Mouse (Mus musculus): ENCODE data around the gene Map2.

Gene Map2

GRCm38 (mm10) chr1:66394944-66395637 is 220.0 kb downstream of the Map2 start:
- DNase-seq (ENCODE audit: low spot score) = peak; percentile 25

- no peak for DNase-seq (ENCODE audit: low spot score)
Observed at GRCm38 (mm10) chr1:66395826-66396225, 220.8 kb downstream of the Map2 start.

- no peak for DNase-seq (ENCODE audit: low spot score)
Observed at GRCm38 (mm10) chr1:66401902-66402301, 226.8 kb downstream of the Map2 start.

- peak; percentile 28 for DNase-seq (ENCODE audit: low spot score)
Observed at GRCm38 (mm10) chr1:66407270-66407967, 232.3 kb downstream of the Map2 start.

GRCm38 (mm10) chr1:66418360-66418759 is 243.3 kb downstream of the Map2 start:
- no peak for DNase-seq (ENCODE audit: low spot score)

- DNase-seq (ENCODE audit: low spot score) = no peak
Observed at GRCm38 (mm10) chr1:66426073-66426472, 251.0 kb downstream of the Map2 start.

GRCm38 (mm10) chr1:66430962-66431361 is 255.9 kb downstream of the Map2 start:
- DNase-seq (ENCODE audit: low spot score) = no peak

GRCm38 (mm10) chr1:66431472-66431871 is 256.4 kb downstream of the Map2 start:
- no peak for DNase-seq (ENCODE audit: low spot score)

GRCm38 (mm10) chr1:66438069-66438468 is 263.0 kb downstream of the Map2 start:
- DNase-seq (ENCODE audit: low spot score) = no peak

GRCm38 (mm10) chr1:66442922-66443321 is 267.8 kb downstream of the Map2 start:
- no peak for DNase-seq (ENCODE audit: low spot score)

GRCm38 (mm10) chr1:66449471-66449870 is 274.4 kb downstream of the Map2 start:
- no peak for DNase-seq (ENCODE audit: low spot score)

- no peak for DNase-seq (ENCODE audit: low spot score)
Observed at GRCm38 (mm10) chr1:66456580-66456979, 281.5 kb downstream of the Map2 start.

- DNase-seq (ENCODE audit: low spot score) = no peak
Observed at GRCm38 (mm10) chr1:66457747-66458146, 282.7 kb downstream of the Map2 start.

GRCm38 (mm10) chr1:66459394-66459793 is 284.3 kb downstream of the Map2 start:
- DNase-seq (ENCODE audit: low spot score) = no peak

GRCm38 (mm10) chr1:66460850-66461249 is 285.8 kb downstream of the Map2 start:
- no peak for DNase-seq (ENCODE audit: low spot score)

- DNase-seq (ENCODE audit: low spot score) = peak; percentile 63
Observed at GRCm38 (mm10) chr1:66467821-66468703, 293.0 kb downstream of the Map2 start, which contains the start of gene Unc80. Unc80 (plus strand) TSS chr1:66468367.

GRCm38 (mm10) chr1:66468704-66469020 is 293.6 kb downstream of the Map2 start:
- no peak for DNase-seq (ENCODE audit: low spot score)

- DNase-seq (ENCODE audit: low spot score) = no peak
Observed at GRCm38 (mm10) chr1:66482751-66483150, 307.7 kb downstream of the Map2 start.

All from embryo, embryonic 10 days (tissue).